Mouse (Mus musculus) ES-Bruce4 (cell line): ENCODE results near the gene Nat8f2. TPM values are rescaled to one million over a fixed set of nuclear protein-coding genes. Genes with fewer than 3 reads are reported as not detected.
"Not testable (repeated sequence)": the region's sequence is repeated elsewhere in the genome, so short reads cannot be mapped to it uniquely, and the experiment has no call there.

Experiments used
- H3K27ac ChIP-seq: 2 replicates; pipeline ENCODE4 v1.5.1; 2012; ENCODE audit warnings: low read length, inconsistent platforms; ENCODE audit not compliant: insufficient read depth
- H3K27me3 ChIP-seq: 2 replicates; pipeline ENCODE4 v1.6.1; 2012; ENCODE audit warnings: mild to moderate bottlenecking, low read length, inconsistent platforms; ENCODE audit not compliant: control insufficient read depth, poor library complexity, insufficient read depth, severe bottlenecking
- H3K36me3 ChIP-seq: 2 replicates; pipeline ENCODE4 v1.6.1; 2012; ENCODE audit warnings: inconsistent platforms, mild to moderate bottlenecking, low read length, moderate library complexity; ENCODE audit not compliant: control insufficient read depth, poor library complexity, insufficient read depth, severe bottlenecking
- H3K4me1 ChIP-seq: one replicate; pipeline ENCODE4 v1.8.1; 2011; ENCODE audit warnings: low read length; ENCODE audit not compliant: control insufficient read depth, insufficient read depth
- H3K4me3 ChIP-seq: 2 replicates; pipeline ENCODE4 v1.5.1; 2011; ENCODE audit warnings: low read depth, mild to moderate bottlenecking, low read length
- H3K9ac ChIP-seq: 2 replicates; pipeline ENCODE4 v1.6.1; 2012; ENCODE audit warnings: low read depth, mild to moderate bottlenecking, inconsistent platforms; ENCODE audit not compliant: poor library complexity, severe bottlenecking
- H3K9me3 ChIP-seq: replicated peaks from 2 replicates; pipeline ENCODE4 v1.6.1; 2012; ENCODE audit warnings: mild to moderate bottlenecking, low read length, inconsistent platforms; ENCODE audit not compliant: control insufficient read depth, poor library complexity, insufficient read depth, severe bottlenecking
- CTCF ChIP-seq: IDR thresholded peaks from one replicate; pipeline ENCODE4 v1.8.1; 2011; ENCODE audit warnings: low read depth, low read length
- EP300 ChIP-seq: IDR thresholded peaks from 2 replicates; pipeline ENCODE4 v1.6.1; 2011; ENCODE audit warnings: low read depth, low read length; ENCODE audit not compliant: insufficient read depth
- POLR2A ChIP-seq: IDR thresholded peaks from one replicate; pipeline ENCODE4 v1.8.1; 2011; ENCODE audit warnings: low read length; ENCODE audit not compliant: insufficient read depth
- polyA plus RNA-seq: library from polyadenylated mRNA; stranded (reverse); fragments of >200 nt; gene quantifications from 2 replicates; pipeline ENCODE4 v1.2.4, GENCODE M21; 2011; ENCODE audit warnings: low read depth; ENCODE audit not compliant: missing spikeins, insufficient read depth, insufficient read length

The Nat8f2 gene
- polyA plus RNA-seq: 0.33 TPM in 1 of 2 replicates, not detected in the other

DNA sequence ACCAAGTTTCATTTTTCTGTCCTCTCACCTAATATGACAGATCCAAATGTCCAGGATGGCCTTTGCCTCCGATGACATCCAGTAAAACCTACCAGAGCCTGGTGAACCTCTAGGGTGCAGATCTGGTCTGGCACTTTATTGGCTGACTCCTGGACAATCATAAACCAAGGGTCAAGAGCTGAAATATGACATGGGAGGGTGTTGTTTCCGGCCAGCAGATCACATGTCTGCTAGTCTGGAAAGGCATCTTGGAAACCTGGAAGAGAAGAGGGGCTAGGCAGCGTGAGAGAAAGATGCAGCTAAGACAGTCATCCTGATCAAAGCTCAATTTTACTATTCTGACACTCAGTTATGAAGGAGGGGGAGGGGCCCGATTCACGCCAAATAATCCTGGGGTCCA is at the start of gene Nat8f2:
Nat8f2 (minus strand) TSS at position 153 of the 400 bp plus-strand sequence.
- not testable (repeated sequence) for H3K36me3 ChIP-seq, H3K4me1 ChIP-seq, H3K9ac ChIP-seq, H3K27me3 ChIP-seq, H3K27ac ChIP-seq, H3K4me3 ChIP-seq
- peaks cover 16% of the 10 kb centered on the region for H3K9me3 ChIP-seq

DNA sequence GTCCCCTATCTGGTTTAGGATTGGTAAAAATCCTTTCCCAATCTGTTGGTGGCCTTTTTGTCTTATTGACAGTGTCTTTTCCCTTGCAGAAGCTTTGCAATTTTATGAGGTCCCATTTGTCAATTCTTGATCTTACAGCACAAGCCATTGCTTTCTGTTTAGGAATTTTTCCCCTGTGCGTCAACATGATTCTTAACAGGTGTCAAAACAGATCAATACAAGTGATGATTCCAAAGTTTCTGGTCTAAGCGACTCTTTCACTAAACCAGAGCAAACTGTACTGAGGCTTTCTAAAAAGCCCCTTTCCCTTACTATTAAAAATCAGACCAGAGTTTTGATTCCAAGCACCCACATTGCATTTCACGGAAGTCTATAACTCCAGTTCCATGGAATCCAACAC is 49.4 kb upstream of the Nat8f2 start:
- not testable (repeated sequence) for H3K27ac ChIP-seq, H3K9ac ChIP-seq, H3K9me3 ChIP-seq, H3K27me3 ChIP-seq, H3K4me3 ChIP-seq, H3K4me1 ChIP-seq, H3K36me3 ChIP-seq

DNA sequence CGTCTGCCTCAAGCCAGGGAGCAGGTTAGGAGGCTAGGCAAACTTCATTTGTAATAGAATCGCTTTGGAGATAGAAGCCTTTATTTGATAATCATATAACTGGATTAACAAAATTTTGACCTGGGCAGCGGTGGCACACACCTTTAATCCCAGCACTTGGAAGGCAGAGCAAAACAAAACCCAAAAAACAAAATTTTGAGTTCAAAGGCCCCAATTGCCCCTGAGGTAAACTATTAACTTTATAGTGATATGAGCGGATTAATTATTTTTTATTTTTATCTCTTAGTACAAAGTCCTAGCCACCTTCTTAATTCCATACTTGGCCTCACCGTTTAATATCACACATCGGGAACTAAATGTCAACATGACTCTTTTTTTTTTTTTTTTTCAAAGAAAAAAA is 47.6 kb upstream of the Nat8f2 start:
- peak overlapping the region; percentile 52 for H3K9ac ChIP-seq
- H3K36me3 ChIP-seq: no peaks in the 10 kb centered on the region
- no peak overlapping the region for H3K27ac ChIP-seq
- no peaks in the 10 kb centered on the region for H3K4me1 ChIP-seq
- TF ChIP-seq CTCF (no peak), POLR2A (no peak), EP300 (no peak)
- no peaks in the 10 kb centered on the region for H3K27me3 ChIP-seq
- H3K9me3 ChIP-seq: no peaks in the 10 kb centered on the region
- H3K4me3 ChIP-seq: peak overlapping the region; percentile 70

DNA sequence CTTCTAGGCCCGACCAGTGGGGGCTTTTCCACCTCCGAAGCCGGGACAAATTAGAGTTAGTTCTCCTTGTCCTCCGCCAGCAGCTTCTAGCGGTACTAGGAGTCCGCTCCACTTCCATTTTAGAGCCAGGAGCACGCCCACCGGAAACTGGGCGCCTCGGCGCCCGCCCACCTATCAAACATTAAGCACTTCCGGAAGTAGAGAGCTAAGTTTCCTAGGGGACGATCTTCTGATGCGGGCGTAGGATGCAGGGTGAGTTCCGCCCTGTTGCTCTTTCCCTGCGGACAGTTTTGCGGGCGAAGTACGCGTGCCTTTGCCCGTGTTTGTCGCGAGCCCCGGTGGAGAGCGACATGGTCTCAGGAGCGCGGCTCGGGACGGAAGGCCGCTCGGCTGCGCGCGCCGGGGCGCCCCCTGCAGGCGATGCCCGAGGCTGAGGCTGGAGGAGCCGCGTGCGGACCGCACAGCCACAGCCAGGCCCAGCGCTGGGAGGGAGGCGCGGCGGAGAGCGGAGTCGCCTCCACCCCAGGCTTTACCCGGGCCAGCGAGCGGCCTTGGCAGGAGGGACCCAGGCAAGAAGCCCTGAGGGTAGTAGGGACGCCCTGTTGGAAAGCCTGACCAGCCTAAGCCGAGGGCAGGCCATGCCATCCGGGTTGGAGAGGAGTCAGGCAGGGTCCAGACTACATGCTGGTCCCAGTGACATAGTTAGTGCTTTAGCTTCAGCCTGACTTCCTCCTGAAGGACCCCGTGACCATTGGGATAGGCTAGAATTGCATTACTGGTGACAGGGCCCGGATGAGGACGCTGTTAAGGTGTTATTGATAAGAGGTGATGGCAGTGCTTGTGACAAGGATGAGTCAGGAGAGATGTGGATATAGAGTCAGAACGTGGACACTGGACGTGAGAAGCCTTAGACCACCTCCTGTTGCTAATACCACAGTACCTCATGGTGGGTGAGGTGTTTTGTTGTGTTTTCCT is 46.9 kb upstream of the Nat8f2 start, which contains the start of gene Nat8f1:
Nat8f1 (minus strand) TSS at position 149 of the 975 bp plus-strand sequence.
- H3K9me3 ChIP-seq, H3K4me1 ChIP-seq, H3K27ac ChIP-seq, H3K36me3 ChIP-seq, H3K27me3 ChIP-seq: not testable (repeated sequence)
- Histone ChIP-seq H3K9ac (peak within 1 kb of the TSS; percentile 52), H3K4me3 (peak within 1 kb of the TSS; percentile 90)

DNA sequence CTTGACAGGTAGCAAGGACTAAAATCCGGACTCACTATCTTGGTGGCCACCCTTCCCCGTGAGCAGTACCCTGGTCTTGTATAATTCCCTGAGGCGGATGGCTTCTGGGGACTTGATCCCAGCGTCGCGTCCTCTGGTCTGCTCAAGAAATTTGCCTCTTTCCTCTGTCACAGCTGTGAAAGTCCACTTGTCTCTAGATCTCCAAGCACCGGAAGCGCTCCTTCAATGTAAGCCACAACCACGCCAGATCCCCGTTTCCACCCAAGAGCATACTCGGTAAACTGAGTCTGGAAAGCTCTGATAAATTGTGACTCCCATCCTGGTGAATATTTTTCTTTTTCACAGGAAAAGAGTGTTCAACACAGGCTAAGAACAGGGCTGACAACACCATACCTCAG is 46.2 kb upstream of the Nat8f2 start:
- TF ChIP-seq EP300: no peak
- TF ChIP-seq CTCF: no peak
- no peak for TF ChIP-seq POLR2A
- Histone ChIP-seq H3K27me3 (no peaks in the 10 kb centered on the region), H3K4me3 (peak overlapping the region; percentile 90), H3K27ac (no peak overlapping the region), H3K36me3 (no peaks in the 10 kb centered on the region), H3K4me1 (no peaks in the 10 kb centered on the region), H3K9ac (peak overlapping the region; percentile 52), H3K9me3 (no peaks in the 10 kb centered on the region)

DNA sequence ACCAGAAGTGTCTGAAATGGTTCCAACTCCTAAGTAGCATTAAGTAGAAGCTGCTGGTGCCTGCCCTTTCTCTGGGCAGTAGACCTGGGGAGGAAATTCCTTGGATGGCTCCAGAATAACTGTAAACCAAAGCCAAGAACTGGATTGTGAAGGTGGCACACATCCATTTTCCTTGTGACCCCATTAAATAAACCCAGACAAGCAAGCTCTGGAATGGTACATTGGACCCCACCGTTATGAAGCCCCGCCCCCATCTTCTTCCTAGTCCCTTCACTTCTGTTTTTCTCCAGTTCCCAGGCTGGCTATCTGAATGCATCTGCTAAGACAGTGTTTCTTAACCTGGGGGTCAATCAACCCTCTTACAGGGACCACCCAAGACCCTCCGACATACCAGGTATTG is 42.6 kb upstream of the Nat8f2 start, which contains the start of gene Tprkb:
Tprkb (plus strand) TSS at position 279 of the 400 bp plus-strand sequence.
- H3K4me3 ChIP-seq: no peak within 1 kb of the TSS
- TF ChIP-seq POLR2A (no peak), CTCF (no peak), EP300 (no peak)
- no peaks in the 10 kb centered on the region for H3K9me3 ChIP-seq
- no peaks in the 10 kb centered on the region for H3K36me3 ChIP-seq
- H3K9ac ChIP-seq: no peak within 1 kb of the TSS
- no peaks in the 10 kb centered on the region for H3K27me3 ChIP-seq
- H3K4me1 ChIP-seq: no peaks in the 10 kb centered on the region
- H3K27ac ChIP-seq: no peak within 1 kb of the TSS
